ENCODE assay signal across 10 mouse cellular contexts in genomic region chr12:21264970-21265369, GRCm38 (mm10). TPM values are rescaled to one million over a fixed set of nuclear protein-coding genes. Genes with fewer than 3 reads are reported as not detected.
DNase-seq lines count a peak whose midpoint lies in the region; ATAC-seq and TF ChIP-seq lines count a peak whose summit lies in the region.
"Had no signal": no experiment of that assay in that cellular context is flagged by ENCODE, and none has a peak within 500 bp of the region (broad histone marks: within the 10 kb centered on the region; RNA-seq: fewer than 3 reads in every experiment).

No protein-coding gene starts in this region.

- H3K9ac ChIP-seq in heart, embryonic 12.5 days, result no peak overlapping the region
- no peak overlapping the region for H3K9ac ChIP-seq in kidney, postnatal 0 days (ENCODE audit: low read depth, low read length)
- no peak overlapping the region for H3K9ac ChIP-seq in stomach, embryonic 14.5 days (replicated peaks; ENCODE audit: low read depth, low read length)

- DNase-seq in heart, postnatal 14 days, result no peak
- DNase-seq in kidney, postnatal 0 days (ENCODE audit: low spot score), result no peak
- no peak for DNase-seq in kidney, adult 9 months
- DNase-seq in liver, result peak; percentile 8
- no peak for DNase-seq in left cerebral cortex, adult 2 months (ENCODE audit: extremely low spot score in 1 of 2, low spot score in 2 of 2)
- DNase-seq: cerebellum, postnatal 14 days; right cerebral cortex, adult 18-20 months had no signal

- H3K4me1 ChIP-seq in heart, embryonic 12.5 days (replicated peaks), result peaks cover 6% of the 10 kb centered on the region; the same call in 1 of the 2 replicates
- H3K4me1 ChIP-seq in kidney, postnatal 0 days (replicated peaks; ENCODE audit: insufficient read depth, low read length), result no peaks in the 10 kb centered on the region
- H3K4me1 ChIP-seq in stomach, embryonic 14.5 days (ENCODE audit: control insufficient read depth, insufficient read depth, low read length), result no peaks in the 10 kb centered on the region

- no peak for TF ChIP-seq CTCF in kidney, postnatal 0 days (IDR thresholded peaks at IDR 0.05; ENCODE audit: low read depth)
- no peak for TF ChIP-seq CTCF in left cerebral cortex, adult 2 months (IDR thresholded peaks at IDR 0.05)

- peaks cover 58% of the 10 kb centered on the region for H3K36me3 ChIP-seq in heart, embryonic 12.5 days
- H3K36me3 ChIP-seq in kidney, postnatal 0 days (ENCODE audit: insufficient read depth, low read length), result peaks cover 23% of the 10 kb centered on the region
- peaks cover 14% of the 10 kb centered on the region; the same call in 1 of the 2 replicates for H3K36me3 ChIP-seq in stomach, embryonic 14.5 days (ENCODE audit: control insufficient read depth, insufficient read depth, low read length)

- no peaks in the 10 kb centered on the region for H3K27me3 ChIP-seq in heart, embryonic 12.5 days (replicated peaks)
- H3K27me3 ChIP-seq in kidney, postnatal 0 days (ENCODE audit: insufficient read depth, low read length), result no peaks in the 10 kb centered on the region
- no peaks in the 10 kb centered on the region for H3K27me3 ChIP-seq in stomach, embryonic 14.5 days (ENCODE audit: control insufficient read depth, insufficient read depth, low read length)

- no peak for ATAC-seq in heart, embryonic 12.5 days (ENCODE audit: insufficient number of reproducible peaks, low FRiP score)
- ATAC-seq in kidney, postnatal 0 days (replicated peaks; ENCODE audit: low FRiP score, low read depth), result no peak
- no peak for ATAC-seq in stomach, embryonic 14.5 days (ENCODE audit: insufficient number of reproducible peaks, insufficient read depth, low FRiP score, low read depth)

- H3K4me3 ChIP-seq in heart, embryonic 12.5 days, result no peak overlapping the region
- no peak overlapping the region for H3K4me3 ChIP-seq in kidney, postnatal 0 days (replicated peaks; ENCODE audit: low read depth, low read length)
- no peak overlapping the region for H3K4me3 ChIP-seq in stomach, embryonic 14.5 days (ENCODE audit: low read depth, low read length)
- no peak overlapping the region for H3K4me3 ChIP-seq in left cerebral cortex, adult 2 months

- H3K4me2 ChIP-seq in heart, embryonic 12.5 days, result no peak overlapping the region
- no peak overlapping the region for H3K4me2 ChIP-seq in kidney, postnatal 0 days (ENCODE audit: low read length)
- no peak overlapping the region for H3K4me2 ChIP-seq in stomach, embryonic 14.5 days (replicated peaks; ENCODE audit: low read depth, low read length)

- no peaks in the 10 kb centered on the region for H3K9me3 ChIP-seq in heart, embryonic 12.5 days (replicated peaks)
- no peaks in the 10 kb centered on the region for H3K9me3 ChIP-seq in kidney, postnatal 0 days (replicated peaks; ENCODE audit: low read length)
- H3K9me3 ChIP-seq in stomach, embryonic 14.5 days (ENCODE audit: control insufficient read depth, low read depth, low read length), result no peaks in the 10 kb centered on the region
- H3K9me3 ChIP-seq: G1E had no signal

- peak overlapping the region; percentile 70; the same call in 1 of the 2 replicates for H3K27ac ChIP-seq in heart, embryonic 12.5 days (ENCODE audit: poor library complexity, severe bottlenecking)
- peak overlapping the region; percentile 67 for H3K27ac ChIP-seq in kidney, postnatal 0 days
- H3K27ac ChIP-seq in stomach, embryonic 14.5 days (ENCODE audit: low read length), result peak overlapping the region; percentile 61; the same call in 1 of the 2 replicates
- H3K27ac ChIP-seq in left cerebral cortex, adult 2 months, result no peak overlapping the region

- WGBS in heart, embryonic 12.5 days, result 81% methylated on average over 3 of the region's 3 CpGs
- WGBS in kidney, postnatal 0 days, result 73% methylated on average over 3 of the region's 3 CpGs
- 59% methylated on average over 3 of the region's 3 CpGs for WGBS in stomach, embryonic 14.5 days

- intact Hi-C loops in heart, postnatal 14 days (cut with DNase I), result loop anchor here (5.0 to 10.0 kb wide), 2 partner anchors 150 to 188 kb away; no protein-coding TSS in a partner anchor
- intact Hi-C loops in left cerebral cortex, adult 2 months (cut with DNase I), result loop anchor here (5.0 kb wide), 2 partner anchors 153 to 188 kb away; no protein-coding TSS in a partner anchor

RNA-seq across cellular contexts. Expression of gene Cpsf3, which starts 20.2 kb away (rescaled TPM):
- polyA plus RNA-seq in heart, embryonic 12.5 days (2016; fragmentation: Nextera tagmentation; extraction: Ambion mirVana), result 74.3 and 76.3 TPM in 2 replicates
- 10 to 100 TPM; 36.1 to 37.5 TPM for total RNA-seq in heart, postnatal 14 days (2021)
- 81.0 and 83.5 TPM in 2 replicates for polyA plus RNA-seq in kidney, postnatal 0 days (2015; fragmentation: Nextera tagmentation; extraction: Ambion mirVana)
- 105 and 112 TPM in 2 replicates for polyA plus RNA-seq in stomach, embryonic 14.5 days (2014; fragmentation: Nextera tagmentation; extraction: Ambion mirVana)
- 10 to 100 TPM; 43.8 to 54.1 TPM for total RNA-seq in left cerebral cortex, adult 2 months (2021)

RNA-seq across cellular contexts. Expression of gene Itgb1bp1, which starts 21.1 kb away (rescaled TPM):
- 31.4 and 31.9 TPM in 2 replicates for polyA plus RNA-seq in heart, embryonic 12.5 days (2016; fragmentation: Nextera tagmentation; extraction: Ambion mirVana)
- total RNA-seq in heart, postnatal 14 days (2021), result 10 to 100 TPM; 34.6 to 43.8 TPM
- polyA plus RNA-seq in kidney, postnatal 0 days (2015; fragmentation: Nextera tagmentation; extraction: Ambion mirVana), result 50.9 and 52.6 TPM in 2 replicates
- 51.0 and 57.6 TPM in 2 replicates for polyA plus RNA-seq in stomach, embryonic 14.5 days (2014; fragmentation: Nextera tagmentation; extraction: Ambion mirVana)
- 10 to 100 TPM; 33.4 to 34.3 TPM for total RNA-seq in left cerebral cortex, adult 2 months (2021)

RNA-seq across cellular contexts. Expression of gene Iah1, which starts 51.2 kb away (rescaled TPM):
- polyA plus RNA-seq in heart, embryonic 12.5 days (2016; fragmentation: Nextera tagmentation; extraction: Ambion mirVana), result 37.3 and 39.0 TPM in 2 replicates
- 10 to 100 TPM; 23.0 to 23.3 TPM for total RNA-seq in heart, postnatal 14 days (2021)
- 150 and 152 TPM in 2 replicates for polyA plus RNA-seq in kidney, postnatal 0 days (2015; fragmentation: Nextera tagmentation; extraction: Ambion mirVana)
- 46.6 and 49.5 TPM in 2 replicates for polyA plus RNA-seq in stomach, embryonic 14.5 days (2014; fragmentation: Nextera tagmentation; extraction: Ambion mirVana)
- 10 to 100 TPM; 12.8 to 13.4 TPM for total RNA-seq in left cerebral cortex, adult 2 months (2021)
